Mouse (Mus musculus) neural tube, embryonic 15.5 days (tissue): ENCODE results near the gene Ubr3. TPM values are rescaled to one million over a fixed set of nuclear protein-coding genes. Genes with fewer than 3 reads are reported as not detected.
"Not testable (repeated sequence)": the region's sequence is repeated elsewhere in the genome, so short reads cannot be mapped to it uniquely, and the experiment has no call there.

Experiments
- ATAC-seq: fragments of 200-750 bp; cut with Nextera tagmentation; 2 replicates; pipeline ENCODE4 v1.8.0; 2017; ENCODE audit warnings: mild to moderate bottlenecking, moderate TSS enrichment, moderate library complexity; ENCODE audit not compliant: low FRiP score
- H3K27ac ChIP-seq: fragments of 300-500 bp; sonication (generic); replicated peaks from 2 replicates; pipeline ENCODE4 v1.5.1; 2015; ENCODE audit warnings: mild to moderate bottlenecking, inconsistent platforms
- H3K27me3 ChIP-seq: fragments of 300-500 bp; sonication (generic); replicated peaks from 2 replicates; pipeline ENCODE4 v1.6.1; 2015; ENCODE audit warnings: inconsistent platforms
- H3K36me3 ChIP-seq: fragments of 300-500 bp; sonication (generic); 2 replicates; pipeline ENCODE4 v1.6.1; 2015; ENCODE audit warnings: inconsistent platforms
- H3K4me1 ChIP-seq: fragments of 300-500 bp; sonication (generic); 2 replicates; pipeline ENCODE4 v1.6.1; 2015; ENCODE audit warnings: inconsistent platforms
- H3K4me2 ChIP-seq: fragments of 300-500 bp; sonication (generic); 2 replicates; pipeline ENCODE4 v1.6.1; 2015; ENCODE audit warnings: inconsistent platforms, mild to moderate bottlenecking, moderate library complexity
- H3K4me3 ChIP-seq: fragments of 300-500 bp; sonication (generic); replicated peaks from 2 replicates; pipeline ENCODE4 v1.5.1; 2015; ENCODE audit warnings: mild to moderate bottlenecking, inconsistent platforms
- H3K9ac ChIP-seq: fragments of 300-500 bp; sonication (generic); replicated peaks from 2 replicates; pipeline ENCODE4 v1.6.1; 2015; ENCODE audit warnings: mild to moderate bottlenecking, inconsistent platforms
- H3K9me3 ChIP-seq: fragments of 300-500 bp; sonication (generic); replicated peaks from 2 replicates; pipeline ENCODE4 v1.6.1; 2016; ENCODE audit warnings: inconsistent platforms
- WGBS: fragments of 180-500 bp; shearing (Covaris S2); methylation state at CpG from one replicate; pipeline ENCODE4 v1.1.7; 2015; ENCODE audit warnings: mixed read lengths; 5-methylcytosine and 5-hydroxymethylcytosine counted together
- polyA plus RNA-seq: library from polyadenylated mRNA; unstranded; fragments of >200 nt; fragmentation: Nextera tagmentation; extraction: Ambion mirVana; gene quantifications from 2 replicates; pipeline ENCODE4 v1.2.1, GENCODE M21; 2015

Ubr3 gene
- polyA plus RNA-seq, 1 experiment from 2014 or later, result 17.7 TPM

DNA sequence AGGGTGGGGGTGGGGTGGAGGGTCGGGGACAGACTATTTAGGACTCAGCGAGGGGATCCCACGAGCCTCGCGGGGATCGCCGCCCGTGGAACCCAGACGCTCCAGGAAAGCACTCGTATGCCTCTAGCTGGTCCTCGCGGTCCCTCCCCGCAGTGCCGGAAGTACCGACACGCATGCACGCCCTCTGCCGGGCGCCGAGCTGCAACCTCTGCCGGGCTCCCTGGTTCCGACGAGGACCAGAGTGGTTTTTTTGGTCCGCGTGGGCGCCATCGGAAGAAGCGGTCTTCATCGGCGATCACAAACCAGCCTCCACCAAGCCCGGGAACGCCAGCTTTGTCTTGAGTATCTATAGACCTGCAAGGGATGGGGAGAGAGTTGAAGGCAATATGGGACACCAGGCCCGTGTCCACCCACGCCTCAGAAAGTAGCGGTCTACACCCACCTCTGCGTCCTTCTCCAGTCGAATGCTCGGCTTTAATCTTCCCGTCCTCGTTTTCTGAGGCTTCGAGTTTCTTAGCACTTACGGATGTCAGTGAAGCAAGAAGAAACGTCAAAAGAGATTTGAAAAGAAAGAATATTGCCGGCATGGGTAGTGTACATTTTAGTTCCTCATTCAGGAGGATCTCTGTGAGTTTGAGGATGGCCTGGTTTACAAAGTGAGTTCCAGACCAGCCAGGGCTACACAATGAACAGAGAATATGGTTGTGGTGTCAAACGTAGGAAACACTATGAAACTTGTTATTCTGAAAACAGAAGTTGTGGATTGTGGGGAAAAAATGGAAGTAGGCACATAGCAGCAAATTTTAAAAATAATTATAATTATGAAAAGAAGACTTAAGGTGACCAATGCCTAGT, 11.4 kb upstream of the Ubr3 start, which contains the start of gene Mettl5:
Gene Mettl5 (minus strand): TSS at position 165 of the 855 bp plus-strand sequence.
- no peaks in the 10 kb centered on the region for H3K9me3 ChIP-seq
- H3K9ac ChIP-seq, result peak within 1 kb of the TSS; percentile 59
- no peaks in the 10 kb centered on the region for H3K36me3 ChIP-seq
- no peaks in the 10 kb centered on the region for H3K27me3 ChIP-seq
- H3K4me2 ChIP-seq, result peak within 1 kb of the TSS; percentile 59
- peak; percentile 94 for ATAC-seq
- H3K4me1 ChIP-seq, result peaks cover 8% of the 10 kb centered on the region
- WGBS, result 2% methylated on average over 45 of the region's 45 CpGs
- peak within 1 kb of the TSS; percentile 75 for H3K27ac ChIP-seq
- H3K4me3 ChIP-seq, result peak within 1 kb of the TSS; percentile 61

GRCm38 (mm10) chr2:69888957-69889356, 8.1 kb upstream of the Ubr3 start:
- no peak overlapping the region for H3K4me3 ChIP-seq
- no peaks in the 10 kb centered on the region for H3K36me3 ChIP-seq
- H3K27me3 ChIP-seq, result no peaks in the 10 kb centered on the region
- 86% methylated on average over 2 of the region's 2 CpGs for WGBS
- no peaks in the 10 kb centered on the region for H3K9me3 ChIP-seq
- peaks cover 8% of the 10 kb centered on the region for H3K4me1 ChIP-seq
- no peak overlapping the region for H3K4me2 ChIP-seq
- no peak overlapping the region for H3K27ac ChIP-seq
- H3K9ac ChIP-seq, result no peak overlapping the region
- ATAC-seq, result no peak

DNA sequence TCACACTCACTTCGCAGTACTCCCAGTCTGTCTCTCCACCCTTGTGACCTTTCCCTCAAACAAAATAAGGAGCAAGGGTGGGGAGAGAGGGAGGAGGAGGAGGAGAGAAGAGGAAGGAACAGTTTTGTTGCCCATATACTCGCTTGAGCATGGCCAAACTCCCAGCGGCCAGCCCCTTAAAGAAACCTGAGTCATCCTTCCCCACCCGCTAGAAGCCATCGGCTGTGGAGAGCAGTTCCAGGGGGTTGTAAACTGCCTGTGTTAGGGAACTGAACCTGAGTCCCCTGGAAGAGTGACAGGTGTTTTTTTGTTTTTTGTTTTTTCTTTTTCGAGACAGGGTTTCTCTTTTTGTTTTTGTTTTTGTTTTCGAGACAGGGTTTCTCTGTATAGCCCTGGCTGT, 6.2 kb upstream of the Ubr3 start:
- no peak for ATAC-seq
- Histone ChIP-seq H3K4me1 (no peaks in the 10 kb centered on the region), H3K27me3 (no peaks in the 10 kb centered on the region), H3K9ac (no peak overlapping the region), H3K4me3 (no peak overlapping the region), H3K4me2 (no peak overlapping the region), H3K36me3 (no peaks in the 10 kb centered on the region), H3K9me3 (no peaks in the 10 kb centered on the region), H3K27ac (no peak overlapping the region)
- 50% methylated on average over 7 of the region's 7 CpGs for WGBS

DNA sequence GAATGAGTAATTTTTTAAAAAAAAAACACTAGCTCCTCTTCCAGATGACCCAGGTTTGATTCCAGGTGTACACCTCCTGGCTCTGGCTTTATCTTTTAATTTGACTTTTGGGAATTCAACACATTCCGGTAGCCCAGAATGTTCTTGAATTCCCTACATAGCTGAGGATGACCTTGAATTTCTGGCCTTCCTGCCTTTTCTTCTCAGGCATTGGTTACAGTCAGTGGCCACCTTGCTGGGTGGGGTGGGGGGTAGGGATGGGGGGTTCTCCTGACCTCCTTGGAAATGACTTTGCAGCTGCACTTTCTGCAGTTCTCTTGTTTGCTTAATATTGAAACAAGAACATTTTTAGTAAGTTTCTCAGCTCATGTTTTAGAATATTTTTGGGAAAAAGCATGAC, 3.9 kb upstream of the Ubr3 start:
- WGBS, result 88% methylated on average over 1 of the region's 1 CpGs

GRCm38 (mm10) chr2:69893891-69894290, 3.2 kb upstream of the Ubr3 start:
- H3K27me3 ChIP-seq, result no peaks in the 10 kb centered on the region
- H3K4me2 ChIP-seq, result no peak overlapping the region
- WGBS, result 89% methylated on average over 5 of the region's 5 CpGs
- H3K36me3 ChIP-seq, result no peaks in the 10 kb centered on the region
- H3K4me3 ChIP-seq, result no peak overlapping the region
- no peaks in the 10 kb centered on the region for H3K9me3 ChIP-seq
- no peak overlapping the region for H3K9ac ChIP-seq
- H3K27ac ChIP-seq, result no peak overlapping the region
- no peak for ATAC-seq
- H3K4me1 ChIP-seq, result peaks cover 9% of the 10 kb centered on the region

More for the DNA sequence above, 3.9 kb upstream of the Ubr3 start:
- Histone ChIP-seq H3K9ac (no peak overlapping the region), H3K27me3 (no peaks in the 10 kb centered on the region), H3K27ac (no peak overlapping the region), H3K4me3 (no peak overlapping the region), H3K4me1 (0 out of 2 replicates have a peak, but pooled peaks cover 1% of the 10 kb centered on the region), H3K9me3 (no peaks in the 10 kb centered on the region), H3K36me3 (no peaks in the 10 kb centered on the region), H3K4me2 (no peak overlapping the region)
- ATAC-seq, result no peak

DNA sequence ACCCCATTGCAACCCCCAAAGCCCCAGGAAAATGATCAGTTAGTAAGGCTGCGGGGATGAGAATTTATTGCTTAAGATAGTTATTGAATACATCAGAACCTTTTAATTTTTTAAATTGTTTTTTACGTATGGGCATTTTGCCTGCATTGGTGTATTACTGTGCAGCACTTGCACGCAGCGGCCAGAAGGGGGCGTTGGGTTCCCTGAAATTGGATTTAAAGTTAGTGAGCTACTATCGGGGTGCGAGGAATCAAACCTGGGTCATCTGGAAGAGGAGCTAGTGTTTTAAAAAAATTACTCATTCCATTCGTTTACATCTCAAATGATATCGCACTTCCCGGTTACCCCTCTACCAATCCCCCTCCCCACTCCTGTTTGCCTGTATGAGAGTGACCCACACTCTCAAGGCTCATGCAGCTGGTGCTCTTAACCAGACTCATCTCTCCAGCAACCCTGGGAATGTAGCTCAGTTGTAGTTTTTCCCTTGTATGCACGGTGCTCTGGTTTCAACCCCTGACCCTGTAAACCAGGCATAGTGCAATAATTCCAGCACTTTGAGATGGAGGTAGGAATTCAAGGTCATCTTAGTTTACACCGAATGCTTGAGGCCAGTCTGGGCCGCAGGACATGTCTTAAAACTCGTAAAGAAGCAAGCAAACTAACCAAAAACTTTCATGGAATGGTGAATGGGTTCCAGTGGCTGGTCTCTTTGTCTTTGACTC, 1.4 kb upstream of the Ubr3 start:
- no peak for ATAC-seq
- H3K4me2 ChIP-seq, result no peak overlapping the region
- WGBS, result 62% methylated on average over 14 of the region's 14 CpGs
- H3K27ac ChIP-seq, result no peak overlapping the region
- H3K27me3 ChIP-seq, result no peaks in the 10 kb centered on the region
- H3K36me3 ChIP-seq, result no peaks in the 10 kb centered on the region
- H3K4me1 ChIP-seq, result peaks cover 20% of the 10 kb centered on the region
- no peaks in the 10 kb centered on the region for H3K9me3 ChIP-seq
- no peak overlapping the region for H3K4me3 ChIP-seq
- H3K9ac ChIP-seq, result no peak overlapping the region

- WGBS, result 96% methylated on average over 4 of the region's 4 CpGs
- ATAC-seq, result no peak
- H3K4me2 ChIP-seq, result no peak overlapping the region
Observed at GRCm38 (mm10) chr2:69896224-69896581, 843 bp upstream of the Ubr3 start.

DNA sequence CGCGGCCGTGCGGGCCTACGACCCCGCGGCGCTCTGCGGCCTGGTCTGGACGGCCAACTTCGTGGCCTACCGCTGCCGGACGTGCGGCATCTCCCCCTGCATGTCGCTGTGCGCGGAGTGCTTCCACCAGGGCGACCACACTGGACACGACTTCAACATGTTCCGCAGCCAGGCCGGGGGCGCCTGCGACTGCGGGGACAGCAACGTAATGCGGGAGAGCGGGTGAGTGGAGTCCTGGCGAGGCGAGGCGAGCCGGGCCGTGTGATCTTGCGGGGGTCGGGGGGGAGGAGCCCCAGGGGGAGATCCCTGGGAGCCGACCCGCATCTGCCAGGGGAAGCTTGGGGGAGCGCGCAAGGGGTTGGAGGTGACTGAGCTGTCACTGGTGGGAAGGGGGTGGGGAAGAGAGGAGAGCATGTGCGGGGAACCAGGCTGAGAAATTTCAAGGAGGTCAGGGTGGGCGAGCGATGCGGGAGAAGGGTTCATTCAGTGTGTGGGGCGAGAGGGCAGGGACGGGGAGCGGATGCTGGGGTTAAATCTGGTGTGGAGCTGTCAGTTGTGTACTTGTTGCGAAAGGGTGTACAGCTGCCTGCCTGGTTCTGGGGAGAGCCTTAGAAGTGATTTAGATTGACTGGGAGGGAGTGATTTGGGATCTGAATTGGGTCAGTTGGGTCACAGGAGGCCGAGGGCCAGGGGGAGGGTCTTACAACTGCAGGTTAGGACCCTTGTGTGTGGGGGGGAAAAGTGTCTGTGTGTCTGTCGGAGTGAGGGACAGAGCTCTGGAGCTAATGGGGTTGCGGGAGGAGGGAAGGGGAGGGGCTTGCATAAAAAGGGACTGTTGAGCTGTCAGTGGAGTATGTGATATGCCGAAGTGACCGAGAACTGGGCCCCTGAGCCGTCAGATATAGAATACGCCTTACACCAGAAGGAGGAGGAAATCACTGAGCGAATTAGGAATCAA, 851 bp downstream of the Ubr3 start:
- Histone ChIP-seq H3K4me1 (peaks cover 20% of the 10 kb centered on the region), H3K4me2 (peak overlapping the region; percentile 79), H3K9ac (peak overlapping the region; percentile 99), H3K27ac (peak overlapping the region; percentile 93), H3K36me3 (no peaks in the 10 kb centered on the region), H3K27me3 (no peaks in the 10 kb centered on the region), H3K9me3 (no peaks in the 10 kb centered on the region), H3K4me3 (peak overlapping the region; percentile 98)
- under 1% methylated on average over 55 of the region's 55 CpGs for whole genome bisulfite sequencing
- peak; percentile 76 for ATAC-seq

More at GRCm38 (mm10) chr2:69896224-69896581, 843 bp upstream of the Ubr3 start:
- Histone ChIP-seq H3K9me3 (no peaks in the 10 kb centered on the region), H3K27ac (no peak overlapping the region), H3K4me1 (peaks cover 20% of the 10 kb centered on the region), H3K9ac (no peak overlapping the region), H3K36me3 (no peaks in the 10 kb centered on the region), H3K4me3 (no peak overlapping the region), H3K27me3 (no peaks in the 10 kb centered on the region)

- Histone ChIP-seq H3K9me3 (no peaks in the 10 kb centered on the region), H3K4me1 (peaks cover 15% of the 10 kb centered on the region), H3K4me2 (no peak overlapping the region), H3K27me3 (no peaks in the 10 kb centered on the region), H3K36me3 (no peaks in the 10 kb centered on the region), H3K27ac (no peak overlapping the region), H3K9ac (no peak overlapping the region), H3K4me3 (no peak overlapping the region)
- no peak for ATAC-seq
- 93% methylated on average over 3 of the region's 3 CpGs for WGBS
Observed at GRCm38 (mm10) chr2:69903541-69903940, 6.5 kb downstream of the Ubr3 start.

DNA sequence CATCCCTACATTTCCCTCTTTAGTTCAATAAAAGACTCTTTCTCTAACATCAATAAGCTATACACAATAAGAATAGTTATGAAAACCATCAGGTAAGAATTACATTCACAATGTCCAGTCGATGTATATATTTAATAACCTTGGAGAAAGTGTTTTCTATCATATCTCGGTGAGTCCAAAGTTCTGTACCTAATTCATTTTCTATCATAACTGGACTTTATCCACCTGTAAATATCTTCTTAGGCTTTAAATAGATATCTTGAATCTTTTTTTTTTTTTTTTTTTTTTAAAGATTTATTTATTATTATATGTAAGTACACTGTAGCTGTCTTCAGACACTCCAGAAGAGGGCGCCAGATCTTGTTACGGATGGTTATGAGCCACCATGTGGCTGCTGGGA, 10.3 kb downstream of the Ubr3 start:
- not testable (repeated sequence) for H3K9me3 ChIP-seq, ATAC-seq
- WGBS, result 92% methylated on average over 4 of the region's 4 CpGs

DNA sequence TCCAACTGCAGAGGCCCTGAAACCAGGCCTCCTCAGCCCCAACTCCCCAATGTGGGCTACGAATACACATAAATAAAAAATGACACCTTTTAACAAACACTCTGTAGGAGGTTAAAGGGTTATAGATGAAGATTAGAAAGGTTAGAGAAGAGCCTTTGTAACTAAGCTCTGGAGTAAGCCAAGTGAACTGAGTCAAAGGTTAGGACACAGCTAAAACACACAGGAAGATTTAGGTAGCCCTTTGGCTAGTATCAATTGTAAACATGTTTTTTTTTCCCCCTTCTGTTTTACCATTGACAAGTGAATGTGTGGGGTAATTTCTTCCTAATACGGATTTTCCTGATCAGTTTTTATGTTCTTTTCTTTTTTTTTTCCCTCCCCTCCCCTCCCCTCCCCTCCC, 15.8 kb downstream of the Ubr3 start:
- Histone ChIP-seq H3K27ac (no peak overlapping the region), H3K9ac (no peak overlapping the region), H3K4me2 (no peak overlapping the region), H3K9me3 (no peaks in the 10 kb centered on the region), H3K27me3 (no peaks in the 10 kb centered on the region), H3K36me3 (peaks cover 12% of the 10 kb centered on the region; the same call in 1 of the 2 replicates), H3K4me3 (no peak overlapping the region), H3K4me1 (no peaks in the 10 kb centered on the region)
- no peak for ATAC-seq
- 29% methylated on average over 2 of the region's 2 CpGs for WGBS

More for the DNA sequence above, 10.3 kb downstream of the Ubr3 start:
- H3K27me3 ChIP-seq, H3K27ac ChIP-seq, H3K4me1 ChIP-seq, H3K4me2 ChIP-seq, H3K9ac ChIP-seq, H3K36me3 ChIP-seq, H3K4me3 ChIP-seq: not testable (repeated sequence)
